Mouse (Mus musculus): Measurements from ENCODE around the gene Faap20.

Faap20 gene

DNA sequence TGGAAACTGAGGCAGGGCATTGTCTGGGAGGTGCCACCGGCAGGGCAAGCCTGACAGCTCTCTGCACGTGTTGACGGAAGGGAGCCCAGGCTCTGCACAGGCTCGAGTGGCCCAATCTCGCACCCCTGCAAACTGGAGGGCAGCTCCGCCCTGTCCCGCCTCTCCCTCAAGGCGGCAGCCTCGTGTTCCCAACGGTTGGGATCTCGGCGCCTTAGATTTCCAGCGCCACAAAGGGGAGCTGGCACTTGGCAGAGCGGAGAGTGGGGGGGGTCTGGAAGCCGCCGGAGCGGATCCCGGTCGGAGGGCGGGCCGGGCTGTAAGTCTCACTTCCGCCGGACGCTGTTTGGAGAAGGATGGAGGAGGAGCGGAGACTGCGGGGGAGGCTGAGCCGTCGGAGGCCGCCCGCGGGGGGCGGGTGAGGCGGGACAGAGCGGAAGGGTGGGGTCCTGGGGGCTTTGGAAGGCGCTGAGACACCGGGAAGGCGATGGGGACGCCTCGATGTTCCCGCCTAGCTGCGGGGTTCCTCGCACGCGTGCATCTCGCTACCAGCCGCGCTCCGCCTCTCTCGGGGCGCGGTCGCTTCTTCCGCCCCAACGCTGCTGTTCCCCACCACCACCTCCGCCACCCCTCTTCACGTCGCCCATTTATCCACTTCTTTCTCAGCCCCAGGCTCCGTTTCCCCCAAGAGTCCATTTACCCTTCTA, at the start of gene Faap20:
Faap20 (plus strand) TSS at position 155 of the 704 bp plus-strand sequence.
- peak; percentile 53 to 73 for DNase-seq (ENCODE audit: low spot score in 2 of 2)

DNA sequence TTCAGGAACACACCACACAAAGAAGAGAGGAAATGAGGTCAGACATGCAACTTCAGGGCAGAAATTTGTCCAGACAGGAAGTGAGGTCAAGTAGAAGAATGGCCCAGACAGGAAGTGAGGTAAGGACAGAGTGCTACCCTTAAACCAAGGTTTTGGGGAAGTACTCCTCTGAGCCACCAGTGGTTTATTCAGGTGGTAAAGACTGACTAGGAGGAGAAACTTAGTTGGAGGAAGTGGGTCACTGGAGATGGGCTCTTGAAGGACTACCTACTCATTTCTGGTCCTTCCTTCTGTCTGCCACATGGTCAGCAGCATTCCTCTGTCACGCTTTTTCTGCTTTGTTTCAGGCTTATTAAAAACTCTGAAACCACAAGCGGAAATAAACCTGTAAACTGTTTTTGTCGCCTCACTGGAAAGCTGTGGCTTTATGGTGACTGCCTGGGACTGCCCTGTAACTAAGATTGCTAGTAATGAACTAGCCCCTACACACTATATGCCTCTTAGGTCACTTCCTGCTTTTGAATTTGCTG, 48.7 kb upstream of the Faap20 start:
- peak; percentile 90 for DNase-seq (ENCODE audit: low spot score in 2 of 2)

- no peak for DNase-seq (ENCODE audit: low spot score in 2 of 2)
Observed at GRCm38 (mm10) chr4:155201764-155202163, 47.8 kb upstream of the Faap20 start.

GRCm38 (mm10) chr4:155205919-155206318, 43.7 kb upstream of the Faap20 start:
- DNase-seq (ENCODE audit: low spot score in 2 of 2), result no peak

DNA sequence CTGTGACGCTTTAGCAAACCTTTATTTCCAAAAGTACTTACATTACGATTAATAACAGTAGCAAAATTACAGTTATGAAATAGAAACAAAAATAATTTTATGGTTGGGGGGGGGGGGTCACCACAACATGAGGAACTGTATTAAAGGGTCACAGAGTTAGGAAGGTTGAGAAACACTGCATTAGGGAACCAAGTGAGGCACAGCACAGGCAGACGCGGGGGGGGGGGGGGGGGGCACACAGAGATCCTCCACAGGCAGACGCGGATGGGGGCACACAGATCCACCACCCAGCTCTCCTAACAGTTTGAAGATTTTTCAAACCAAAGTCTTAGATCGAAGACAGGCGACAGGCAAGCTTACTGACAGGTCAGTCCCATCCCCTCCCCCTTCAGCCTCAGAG, 43.1 kb upstream of the Faap20 start:
- no peak for DNase-seq (ENCODE audit: low spot score in 2 of 2)

- peak; percentile 66 to 84 for DNase-seq (ENCODE audit: low spot score in 2 of 2)
Observed at GRCm38 (mm10) chr4:155207841-155208240, 41.8 kb upstream of the Faap20 start.

GRCm38 (mm10) chr4:155208613-155209012, 41.0 kb upstream of the Faap20 start:
- no peak for DNase-seq (ENCODE audit: low spot score in 2 of 2)

DNA sequence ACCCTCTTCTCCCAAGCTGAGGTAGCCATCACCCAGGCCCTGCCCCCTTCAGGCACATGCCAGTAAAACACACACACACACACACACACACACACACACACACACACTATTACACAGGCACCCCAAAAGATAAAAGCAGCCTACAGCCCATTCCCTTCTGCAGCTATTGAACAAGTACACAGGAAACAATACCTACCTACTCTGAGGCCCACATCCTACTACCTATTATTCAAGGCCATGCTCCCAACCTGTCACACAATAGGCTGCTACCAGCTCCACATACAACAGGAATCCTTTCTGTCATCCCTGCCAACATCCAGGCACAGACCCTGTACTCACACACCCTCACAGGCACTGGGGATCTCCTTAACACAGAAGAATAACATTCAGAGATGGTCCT, 40.5 kb upstream of the Faap20 start:
- DNase-seq (ENCODE audit: low spot score in 2 of 2), result no peak

- no peak for DNase-seq (ENCODE audit: low spot score in 2 of 2)
Observed at GRCm38 (mm10) chr4:155209494-155209893, 40.1 kb upstream of the Faap20 start.

GRCm38 (mm10) chr4:155213052-155213751, 36.4 kb upstream of the Faap20 start:
- DNase-seq (ENCODE audit: low spot score in 2 of 2), result no peak

GRCm38 (mm10) chr4:155213752-155214054, 35.9 kb upstream of the Faap20 start:
- no peak for DNase-seq (ENCODE audit: low spot score in 2 of 2)

DNA sequence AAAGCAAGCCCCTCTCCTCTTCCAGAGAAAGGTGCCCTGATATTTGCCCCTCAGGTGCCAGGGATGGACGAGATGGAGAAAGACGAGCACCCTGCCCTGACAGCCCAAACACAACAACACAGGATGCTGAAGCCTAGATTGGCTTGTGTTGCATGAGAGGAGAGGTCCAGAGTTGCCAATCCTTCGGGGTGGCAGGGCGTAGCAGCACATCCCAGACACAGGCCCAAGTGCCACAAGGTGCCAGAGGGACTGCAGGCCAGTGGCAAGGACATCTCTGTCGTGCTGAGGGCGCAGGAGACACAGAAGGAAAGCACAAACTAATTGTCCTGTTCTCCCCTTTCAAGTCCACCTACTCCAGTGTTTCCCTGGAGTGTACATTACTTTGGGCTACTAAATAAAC, 35.4 kb upstream of the Faap20 start:
- DNase-seq (ENCODE audit: low spot score in 2 of 2), result no peak

DNA sequence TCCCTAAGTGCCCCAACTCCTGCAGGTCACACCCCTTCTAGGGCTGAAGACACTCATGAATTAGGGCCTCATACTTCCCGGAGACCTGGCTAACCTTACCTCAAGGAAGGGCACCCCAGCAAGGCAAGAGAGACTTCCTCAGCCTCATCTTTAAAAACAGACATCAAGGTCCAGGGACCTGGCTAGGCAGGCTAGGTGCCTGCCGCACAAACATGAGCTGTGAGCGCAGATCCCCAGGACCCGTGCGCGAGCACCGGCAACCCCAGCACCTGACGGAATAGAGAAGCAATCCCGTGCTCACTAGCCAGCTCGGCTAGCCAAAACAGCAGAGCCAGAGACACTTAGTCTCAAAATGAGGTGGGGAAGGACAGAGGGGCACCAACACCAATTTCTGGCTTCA, 34.8 kb upstream of the Faap20 start:
- DNase-seq (ENCODE audit: low spot score in 2 of 2), result no peak

GRCm38 (mm10) chr4:155215203-155215602, 34.4 kb upstream of the Faap20 start:
- no peak for DNase-seq (ENCODE audit: low spot score in 2 of 2)

DNA sequence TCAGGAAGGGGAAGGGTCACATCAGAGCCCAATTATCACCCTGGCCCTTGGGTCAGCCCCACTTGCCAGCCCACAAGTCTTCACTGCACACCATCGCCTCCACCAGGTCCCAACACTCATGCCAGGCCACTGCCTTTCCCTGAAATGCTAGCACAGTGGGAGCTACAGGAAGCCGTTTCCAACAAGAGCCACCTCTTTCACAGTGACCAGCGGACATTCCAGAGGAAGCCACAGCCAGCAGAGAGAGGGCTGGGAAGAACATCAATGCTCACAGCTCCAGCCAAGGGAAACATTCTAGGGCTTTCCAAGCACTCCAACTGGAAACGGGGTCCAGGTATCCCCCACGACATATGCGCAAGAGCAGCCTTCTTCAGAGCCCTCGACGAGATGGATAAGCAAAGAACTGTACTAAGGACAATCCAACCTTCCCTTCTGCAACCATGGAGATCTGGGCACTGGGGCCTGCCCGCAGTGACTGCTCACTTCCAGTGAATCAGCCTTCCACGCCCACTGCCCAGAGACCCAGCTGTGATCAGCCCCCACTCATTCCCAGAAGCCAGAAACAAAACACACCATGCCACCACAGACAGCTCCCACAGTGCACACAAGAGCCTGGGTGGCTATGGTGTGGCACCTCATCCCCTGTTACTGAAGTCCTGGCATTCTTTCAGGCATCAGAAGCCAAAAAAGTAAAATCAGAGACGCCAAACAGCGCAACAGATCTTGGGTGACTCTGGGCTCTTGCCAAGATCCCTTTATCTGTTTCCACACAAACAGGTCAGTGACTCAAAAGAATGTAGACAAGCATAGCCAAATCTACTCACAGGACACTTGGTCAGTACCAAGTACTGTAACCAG, 33.6 kb upstream of the Faap20 start:
- DNase-seq (ENCODE audit: low spot score in 2 of 2), result no peak

DNA sequence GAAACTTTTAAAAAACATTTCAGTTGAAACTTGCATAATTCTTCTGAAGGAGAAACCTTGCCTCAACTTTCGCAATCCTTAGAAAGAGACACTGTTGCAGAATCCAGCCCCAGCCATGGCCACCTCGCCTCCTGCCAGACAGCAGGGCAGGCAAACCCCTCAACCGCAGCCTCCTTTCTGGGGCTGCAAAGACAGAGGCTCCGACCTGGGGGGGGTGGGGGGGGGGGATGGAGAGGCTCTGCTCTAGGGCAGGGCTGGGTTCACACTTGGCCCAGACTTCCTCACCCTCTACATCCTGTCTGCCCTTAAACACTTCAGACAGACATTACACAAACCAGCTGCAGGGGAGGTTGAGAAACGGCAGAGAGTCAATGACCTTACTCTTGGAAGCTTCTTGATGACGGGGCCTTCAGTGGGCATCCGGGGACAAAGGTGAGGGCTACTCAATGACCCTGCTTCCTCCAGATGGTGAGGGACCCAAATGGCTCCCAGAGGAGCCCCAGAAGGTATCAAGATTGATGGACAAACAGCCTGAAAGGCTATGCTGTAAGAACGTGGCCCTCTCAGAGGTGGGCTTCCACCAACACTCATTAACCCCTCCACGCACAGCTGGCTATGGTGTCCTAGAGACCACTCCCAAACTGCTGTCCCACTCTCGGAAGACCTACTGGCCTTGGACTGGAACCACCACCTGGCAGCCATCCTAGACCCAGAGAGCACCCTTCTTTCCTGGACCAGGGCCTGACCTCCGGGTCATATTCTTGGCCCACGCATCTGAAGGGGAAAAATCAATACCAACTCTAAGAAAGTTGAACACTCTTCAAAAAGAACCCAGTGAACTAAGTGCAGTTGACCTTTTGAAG, 32.1 kb upstream of the Faap20 start:
- DNase-seq (ENCODE audit: low spot score in 2 of 2), result peak; percentile 77 to 85

DNA sequence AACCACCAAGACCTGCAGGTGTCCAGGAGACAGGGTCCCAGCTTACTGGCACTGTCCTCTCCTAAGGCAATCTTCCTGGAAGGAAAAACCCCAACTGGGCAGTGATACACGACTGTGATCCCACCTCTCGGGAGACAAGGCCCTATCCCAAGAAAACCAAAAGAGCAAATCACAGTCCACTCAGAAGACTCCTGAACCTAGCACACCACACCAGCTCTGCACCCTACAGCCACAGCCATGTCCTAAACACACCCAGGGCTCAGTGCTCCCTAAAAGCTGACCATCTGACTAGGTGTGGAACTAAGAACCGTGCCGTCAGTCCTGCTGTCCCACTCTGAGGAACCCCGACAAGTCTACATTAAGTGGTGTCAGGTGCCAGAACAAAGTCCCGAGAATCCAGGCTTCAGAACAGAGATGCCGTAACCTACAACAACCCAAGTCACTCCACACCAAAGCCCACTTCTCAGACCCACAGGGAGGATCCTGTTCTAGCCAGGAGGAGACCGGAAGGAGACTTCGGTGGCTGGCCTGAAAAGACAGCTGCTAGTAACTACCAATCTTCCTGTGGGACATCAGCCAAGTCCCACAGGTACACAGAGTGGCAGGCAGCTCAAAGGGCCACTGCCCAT, 31.4 kb upstream of the Faap20 start:
- DNase-seq (ENCODE audit: low spot score in 2 of 2), result no peak

DNA sequence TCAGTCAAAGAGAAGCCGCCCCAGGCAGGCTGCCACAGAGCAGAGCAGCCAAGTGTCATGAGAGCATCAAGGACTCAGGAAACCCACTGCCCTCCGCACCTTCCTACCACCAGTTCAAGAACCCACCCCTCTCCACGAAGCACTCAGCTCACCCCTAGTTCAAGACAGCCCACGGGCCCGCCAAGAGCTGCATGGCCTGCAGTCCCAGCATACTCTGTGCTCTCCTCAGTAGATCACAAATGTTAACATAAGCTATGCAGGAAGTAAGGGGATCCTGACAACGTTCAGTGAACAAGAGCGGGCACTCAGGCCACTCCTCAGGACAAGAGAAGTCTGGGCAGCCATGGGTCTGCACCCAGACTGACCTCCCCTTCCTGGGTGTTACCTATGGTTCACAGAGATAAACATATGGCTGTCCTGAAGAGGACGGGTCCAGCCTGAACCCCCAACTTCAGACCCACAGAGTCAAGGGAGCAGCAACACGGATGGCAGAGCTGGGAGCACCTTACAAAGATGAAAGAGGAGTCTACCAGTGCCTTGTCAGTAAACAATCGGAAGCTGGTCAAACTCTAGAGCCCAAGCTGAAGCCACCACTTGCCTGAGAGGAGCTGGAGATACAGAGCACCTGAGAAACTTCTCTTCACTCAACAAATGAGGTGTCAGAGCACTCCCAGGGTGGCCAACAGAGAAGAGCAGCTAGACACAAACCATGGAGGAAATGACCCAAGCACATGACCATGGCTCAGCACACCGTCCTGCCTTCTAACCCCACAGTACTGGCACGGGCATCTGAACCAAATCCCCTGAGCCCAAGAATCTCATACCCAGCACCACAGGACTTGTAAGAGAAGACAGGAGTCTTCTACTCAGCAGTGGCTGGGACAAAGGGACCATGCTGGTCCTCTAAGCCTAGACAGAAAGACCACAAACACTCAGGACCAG, 30.1 kb upstream of the Faap20 start:
- DNase-seq (ENCODE audit: low spot score in 2 of 2), result peak; percentile 60 to 61

- DNase-seq (ENCODE audit: low spot score in 2 of 2), result peak in 1 of 2 experiments; percentile 35
Observed at GRCm38 (mm10) chr4:155220213-155221100, 29.1 kb upstream of the Faap20 start.
